Mouse (Mus musculus): ENCODE measurements around the gene Nufip2. TPM values are rescaled to one million over a fixed set of nuclear protein-coding genes. Genes with fewer than 3 reads are reported as not detected.

The Nufip2 gene
- total RNA-seq, 2 experiments from 2014 or later: 68.5 to 73.5 TPM

DNA sequence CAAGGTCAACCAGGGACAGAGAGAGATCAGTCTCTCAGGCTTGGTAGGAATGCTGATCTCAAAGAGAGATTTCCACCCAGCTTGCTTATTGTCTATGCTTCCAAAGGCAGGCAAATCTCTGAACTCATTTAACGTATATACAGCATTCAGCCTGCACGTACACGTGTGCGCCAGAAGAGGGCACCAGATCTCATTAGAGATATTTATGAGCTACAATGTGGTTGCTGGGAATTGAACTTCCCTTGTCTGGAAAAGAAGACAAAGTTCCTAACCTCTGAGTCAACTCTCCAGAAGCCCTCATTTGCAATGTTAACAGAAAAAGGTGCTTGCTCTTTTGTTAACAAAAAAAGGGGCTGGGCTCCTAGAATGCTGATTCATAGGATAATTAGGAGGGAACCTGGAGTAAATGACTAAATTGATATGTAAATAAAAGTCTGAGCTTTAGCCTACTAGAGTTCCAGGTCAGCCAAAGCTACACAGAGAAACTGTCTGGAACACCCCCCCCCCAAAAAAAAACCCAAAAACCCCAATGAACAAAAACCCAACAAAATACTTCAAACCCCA lies 12.4 kb upstream of the Nufip2 start:
- peak; percentile 8 for TF ChIP-seq CTCF (IDR thresholded peaks at IDR 0.05)
- intact Hi-C loops (cut with DNase I): no loop called here
- H3K4me3 ChIP-seq: no peak overlapping the region
- H3K27ac ChIP-seq: no peak overlapping the region
- no peak for DNase-seq (ENCODE audit: extremely low spot score in 1 of 2, low spot score in 2 of 2)

DNA sequence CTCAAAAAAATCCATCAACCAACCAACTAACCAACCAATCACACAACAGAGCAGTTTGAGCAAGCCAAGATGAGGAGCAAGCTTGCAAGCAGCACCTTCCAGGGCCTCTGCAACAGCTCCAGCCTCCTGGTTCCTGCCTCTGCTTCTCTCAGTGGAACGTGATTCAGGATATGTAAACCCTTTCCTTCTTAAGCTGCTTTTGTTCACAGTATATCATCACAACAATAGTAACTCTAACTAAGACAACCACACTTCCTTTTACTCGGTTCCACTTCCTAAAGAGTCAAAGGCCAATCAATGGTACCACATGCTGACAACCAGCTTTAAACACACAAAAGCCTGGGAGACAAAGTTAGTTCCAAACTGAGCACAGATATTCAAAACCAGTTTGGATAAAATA lies 5.9 kb upstream of the Nufip2 start:
- no peak overlapping the region for H3K4me3 ChIP-seq
- no peak for DNase-seq (ENCODE audit: extremely low spot score in 1 of 2, low spot score in 2 of 2)
- H3K27ac ChIP-seq: no peak overlapping the region
- intact Hi-C loops (cut with DNase I): no loop called here
- TF ChIP-seq CTCF (IDR thresholded peaks at IDR 0.05): no peak

DNA sequence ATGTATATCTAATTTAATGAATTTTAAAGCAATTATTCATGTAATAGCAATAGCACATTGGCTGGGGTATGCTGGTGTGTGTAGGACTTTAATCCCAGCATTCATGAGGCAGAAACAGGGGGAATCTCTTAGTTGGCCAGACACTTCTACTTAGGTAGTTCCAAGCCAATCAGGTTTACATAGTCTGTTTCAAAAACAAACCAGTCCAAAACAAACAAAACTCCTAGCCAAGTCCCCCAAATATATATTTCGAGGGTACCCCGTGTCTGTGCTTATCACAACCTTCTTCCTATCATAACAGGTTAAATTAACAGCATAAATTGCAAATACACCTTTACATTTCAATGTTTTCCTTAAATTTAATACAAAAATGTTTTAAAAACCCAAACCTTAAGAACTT lies 1.1 kb upstream of the Nufip2 start:
- H3K4me3 ChIP-seq: peak overlapping the region; percentile 82; the same call in 1 of the 2 replicates
- intact Hi-C loops (cut with DNase I): loop anchor here (5.0 kb wide), 1 partner anchor 107 kb away; no protein-coding TSS in a partner anchor
- no peak for DNase-seq (ENCODE audit: extremely low spot score in 1 of 2, low spot score in 2 of 2)
- no peak overlapping the region for H3K27ac ChIP-seq
- no peak for TF ChIP-seq CTCF (IDR thresholded peaks at IDR 0.05)

DNA sequence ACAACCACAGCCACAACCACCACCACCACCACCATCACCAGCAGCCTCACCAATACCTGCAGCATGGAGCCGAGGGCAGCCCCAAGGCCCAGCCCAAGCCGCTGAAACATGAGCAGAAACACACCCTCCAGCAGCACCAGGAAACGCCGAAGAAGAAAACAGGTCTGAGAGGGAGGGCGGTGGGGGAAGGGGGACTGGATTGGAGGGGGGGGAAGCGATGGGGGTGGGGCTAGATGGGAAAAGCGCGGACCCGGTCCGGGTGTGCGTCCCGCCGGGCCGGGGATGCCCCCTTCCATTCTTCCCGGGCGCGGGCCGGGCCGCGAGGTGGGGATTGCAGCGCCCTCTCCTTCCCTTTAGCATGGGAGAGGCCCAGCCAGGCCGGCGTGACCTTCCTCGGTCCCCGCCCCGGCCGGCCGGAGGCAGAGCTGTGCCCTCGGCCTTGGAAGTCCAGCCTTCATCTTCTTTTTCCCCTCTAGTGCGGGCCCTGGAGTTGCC lies 438 bp downstream of the Nufip2 start:
- peak in 1 of 2 experiments; percentile 21 for DNase-seq (ENCODE audit: extremely low spot score in 1 of 2, low spot score in 2 of 2)
- peak overlapping the region; percentile 82 for H3K4me3 ChIP-seq
- intact Hi-C loops (cut with DNase I): loop anchor here (5.0 kb wide), 1 partner anchor 106 kb away; no protein-coding TSS in a partner anchor
- peak overlapping the region; percentile 95 for H3K27ac ChIP-seq
- no peak for TF ChIP-seq CTCF (IDR thresholded peaks at IDR 0.05)

DNA sequence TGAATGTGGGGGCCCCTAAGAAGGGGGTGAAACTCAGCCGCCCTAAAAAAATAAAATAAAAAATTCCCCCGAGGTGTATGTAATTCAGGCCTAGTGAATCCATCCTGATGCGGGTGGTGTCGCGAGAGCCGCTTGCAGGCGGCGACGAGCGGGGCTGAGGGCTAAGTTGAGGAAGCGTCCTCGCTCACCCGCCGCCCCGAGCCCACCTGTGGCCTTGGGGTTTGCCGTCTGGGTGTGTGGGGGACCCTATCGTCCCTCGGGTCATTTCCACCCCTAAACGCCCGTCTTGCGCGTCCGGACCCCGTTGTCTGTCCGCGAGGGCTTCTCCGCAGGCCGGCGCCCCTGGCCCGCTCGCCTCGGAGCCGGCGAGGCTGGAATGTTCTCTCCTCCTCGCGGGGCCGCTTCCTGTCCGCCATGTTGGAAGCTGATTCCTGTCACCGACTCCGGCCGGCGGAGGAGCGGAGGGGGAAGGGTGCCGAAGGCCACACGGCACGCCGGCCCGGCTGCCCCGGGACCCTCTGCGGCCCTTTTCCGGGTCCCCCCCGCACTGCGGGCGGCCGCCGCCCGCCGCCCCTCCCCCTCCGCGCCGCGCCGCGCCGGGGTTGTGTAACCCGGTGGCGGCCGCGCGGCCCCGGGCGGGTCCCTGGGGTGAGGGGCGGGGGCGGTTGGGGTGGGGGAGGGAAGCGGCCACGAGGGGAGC lies 1.0 kb downstream of the Nufip2 start:
- Histone ChIP-seq H3K4me3 (peak overlapping the region; percentile 82), H3K27ac (peak overlapping the region; percentile 95)
- intact Hi-C loops (cut with DNase I): loop anchor here (5.0 kb wide), 1 partner anchor 105 kb away; no protein-coding TSS in a partner anchor
- TF ChIP-seq CTCF (IDR thresholded peaks at IDR 0.05): no peak
- DNase-seq (ENCODE audit: extremely low spot score in 1 of 2, low spot score in 2 of 2): peak; percentile 42 to 53

DNA sequence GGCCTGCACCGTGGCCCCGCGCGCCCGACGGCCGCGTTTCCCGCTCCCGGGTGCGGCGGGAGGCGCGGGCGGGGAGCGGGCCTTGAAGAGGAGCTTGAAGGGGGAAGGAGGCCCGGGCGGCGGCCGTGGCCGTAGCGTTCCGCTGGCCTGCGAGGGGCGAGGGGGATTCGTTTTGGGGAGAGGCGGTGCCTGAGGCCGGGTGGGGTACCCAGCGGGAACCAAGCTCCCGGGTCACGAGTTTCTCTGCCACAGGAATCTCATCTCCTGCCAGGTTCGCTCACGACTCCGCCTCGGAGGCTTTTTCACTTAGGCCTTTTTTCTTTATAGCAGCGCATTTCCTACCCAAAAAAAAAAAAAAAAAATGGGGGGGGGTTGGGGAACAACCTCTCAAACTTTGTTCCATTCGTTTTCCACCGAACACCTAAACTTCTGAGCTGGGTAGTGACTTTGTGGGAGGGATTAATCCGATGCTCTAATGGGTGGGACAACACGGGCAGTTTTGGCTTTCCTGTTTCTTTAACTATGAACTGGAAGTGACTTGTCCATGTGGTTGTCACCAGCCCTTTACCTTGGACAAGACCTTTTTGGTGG lies 1.7 kb downstream of the Nufip2 start:
- TF ChIP-seq CTCF (IDR thresholded peaks at IDR 0.05): no peak
- intact Hi-C loops (cut with DNase I): loop anchor here (5.0 kb wide), 1 partner anchor 105 kb away; no protein-coding TSS in a partner anchor
- peak; percentile 41 to 43 for DNase-seq (ENCODE audit: extremely low spot score in 1 of 2, low spot score in 2 of 2)

DNA sequence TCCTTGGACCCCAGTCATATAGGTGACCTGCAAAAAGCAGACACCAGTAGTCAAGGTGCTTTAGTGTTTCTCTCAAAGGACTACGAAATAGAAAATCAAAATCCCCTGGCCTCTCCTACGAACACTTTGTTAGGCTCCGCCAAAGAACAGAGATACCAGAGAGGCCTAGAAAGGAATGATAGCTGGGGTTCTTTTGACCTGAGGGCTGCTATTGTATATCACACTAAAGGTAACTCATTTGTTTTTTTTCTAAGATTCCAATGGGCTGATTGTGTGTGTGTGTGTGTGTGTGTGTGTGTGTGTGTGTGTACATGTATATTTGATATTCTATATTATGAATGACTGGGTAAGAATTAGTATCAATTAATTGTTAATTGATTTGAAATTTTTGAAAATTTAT lies 7.1 kb downstream of the Nufip2 start:
- no peak for TF ChIP-seq CTCF (IDR thresholded peaks at IDR 0.05)
- Histone ChIP-seq H3K4me3 (no peak overlapping the region), H3K27ac (no peak overlapping the region)
- intact Hi-C loops (cut with DNase I): no loop called here
- no peak for DNase-seq (ENCODE audit: extremely low spot score in 1 of 2, low spot score in 2 of 2)

More for the DNA sequence above, 1.7 kb downstream of the Nufip2 start:
- Histone ChIP-seq H3K4me3 (peak overlapping the region; percentile 82), H3K27ac (peak overlapping the region; percentile 95)

DNA sequence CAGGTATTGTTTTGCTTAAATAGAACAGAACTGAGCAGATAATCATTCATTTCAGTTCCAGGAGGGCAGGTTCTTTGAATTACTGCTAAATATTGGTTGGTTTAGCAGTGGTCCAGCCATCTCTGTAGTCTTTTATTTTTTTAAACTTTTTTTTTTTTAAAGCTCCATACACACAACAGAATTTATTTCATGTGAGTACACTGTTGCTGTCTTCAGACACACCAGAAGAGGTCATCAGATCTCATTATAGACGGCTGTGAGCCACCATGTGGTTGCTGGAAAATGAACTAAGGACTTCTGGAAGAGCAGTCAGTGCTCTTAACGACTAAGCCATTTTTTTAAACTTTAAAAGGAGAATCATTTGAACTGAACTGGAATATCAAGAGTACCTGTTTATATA lies 11.3 kb downstream of the Nufip2 start:
- H3K4me3 ChIP-seq: no peak overlapping the region
- TF ChIP-seq CTCF (IDR thresholded peaks at IDR 0.05): no peak
- no peak for DNase-seq (ENCODE audit: extremely low spot score in 1 of 2, low spot score in 2 of 2)
- intact Hi-C loops (cut with DNase I): no loop called here
- no peak overlapping the region for H3K27ac ChIP-seq

DNA sequence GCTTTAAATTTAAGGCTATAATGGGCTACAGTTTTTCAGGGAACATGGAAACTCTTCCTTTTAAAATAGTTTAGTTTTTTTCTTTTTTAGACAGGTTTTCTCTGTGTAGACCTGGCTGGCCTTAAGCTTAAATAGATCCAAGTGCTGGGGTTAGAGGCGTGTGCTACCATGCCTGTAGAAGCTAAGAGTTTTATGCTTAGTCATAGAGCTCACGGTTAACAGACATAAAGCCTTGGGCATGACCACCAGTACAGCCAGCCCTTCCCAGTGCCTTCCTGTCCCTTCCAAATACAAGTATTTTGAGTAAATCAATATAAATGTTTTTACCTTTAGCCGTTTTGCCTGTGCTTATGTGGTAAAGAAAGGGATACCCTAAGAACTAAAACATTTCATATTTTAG lies 20.0 kb downstream of the Nufip2 start:
- H3K27ac ChIP-seq: no peak overlapping the region
- no peak for DNase-seq (ENCODE audit: extremely low spot score in 1 of 2, low spot score in 2 of 2)
- H3K4me3 ChIP-seq: no peak overlapping the region
- intact Hi-C loops (cut with DNase I): no loop called here
- no peak for TF ChIP-seq CTCF (IDR thresholded peaks at IDR 0.05)

DNA sequence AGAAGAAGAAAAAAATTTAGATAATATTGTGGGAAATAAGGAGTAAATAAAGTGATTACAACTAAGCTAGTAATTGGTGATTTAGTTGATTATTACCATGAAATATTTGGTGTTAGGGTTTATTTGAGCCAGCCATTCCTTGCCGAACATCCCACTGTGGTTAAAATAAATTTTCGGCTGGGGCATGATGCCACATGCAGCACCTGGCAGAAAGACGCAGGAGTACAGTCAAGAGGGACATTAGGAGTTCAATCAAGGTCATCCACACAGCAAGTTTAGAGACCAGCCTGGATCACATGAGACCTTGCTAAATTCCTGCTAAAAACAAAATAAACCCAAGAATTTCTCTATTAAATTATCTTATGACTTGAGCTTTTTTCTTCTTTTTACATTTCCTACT lies 23.1 kb downstream of the Nufip2 start:
- no peak for DNase-seq (ENCODE audit: extremely low spot score in 1 of 2, low spot score in 2 of 2)
- no peak overlapping the region for H3K27ac ChIP-seq
- intact Hi-C loops (cut with DNase I): no loop called here
- no peak for TF ChIP-seq CTCF (IDR thresholded peaks at IDR 0.05)
- H3K4me3 ChIP-seq: no peak overlapping the region

DNA sequence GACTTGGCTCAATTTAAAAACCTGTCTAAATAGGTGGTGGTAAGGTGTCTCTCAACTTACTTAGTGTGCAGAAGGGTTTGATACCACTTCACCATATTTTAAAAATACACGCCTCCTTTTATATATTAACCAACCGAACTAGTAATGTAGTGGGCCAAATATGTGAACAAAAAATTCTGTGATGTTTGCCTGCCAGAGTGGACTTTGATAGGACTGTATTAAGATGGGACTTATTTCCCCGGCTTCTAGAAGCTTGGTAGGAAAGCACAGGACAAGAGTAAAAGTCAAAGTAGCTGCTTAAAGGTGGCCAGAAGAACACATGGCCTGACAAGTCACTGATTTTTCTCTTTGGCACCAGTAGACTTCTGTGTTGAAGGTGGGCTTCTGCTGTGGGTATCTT lies 27.8 kb downstream of the Nufip2 start:
- no peak for TF ChIP-seq CTCF (IDR thresholded peaks at IDR 0.05)
- DNase-seq (ENCODE audit: extremely low spot score in 1 of 2, low spot score in 2 of 2): no peak
- Histone ChIP-seq H3K4me3 (no peak overlapping the region), H3K27ac (no peak overlapping the region)
- intact Hi-C loops (cut with DNase I): no loop called here

DNA sequence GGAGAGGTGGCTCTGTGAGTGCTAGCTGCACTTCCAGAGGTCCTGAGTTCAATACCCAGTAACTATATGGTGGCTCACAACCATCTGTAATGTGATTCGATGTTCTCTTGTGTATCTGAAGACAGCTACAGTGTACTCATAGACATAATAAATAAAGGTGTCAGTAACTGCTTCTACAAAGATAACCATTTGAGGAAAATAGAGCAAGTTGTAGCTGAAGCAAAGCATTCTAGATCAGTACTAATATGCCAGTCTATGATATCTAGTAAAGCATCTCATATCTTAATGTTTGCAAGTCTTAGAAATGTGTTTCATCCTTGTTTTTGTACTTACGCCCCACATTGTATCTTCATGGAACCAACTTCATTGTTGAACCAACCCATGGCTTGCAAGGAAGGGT lies 33.1 kb downstream of the Nufip2 start:
- Histone ChIP-seq H3K4me3 (no peak overlapping the region), H3K27ac (no peak overlapping the region)
- no peak for DNase-seq (ENCODE audit: extremely low spot score in 1 of 2, low spot score in 2 of 2)
- no peak for TF ChIP-seq CTCF (IDR thresholded peaks at IDR 0.05)
- intact Hi-C loops (cut with DNase I): no loop called here

All from left cerebral cortex, adult 2 months (tissue).